Mouse (Mus musculus): ENCODE measurements around the gene Cnga1. TPM values are rescaled to one million over a fixed set of nuclear protein-coding genes. Genes with fewer than 3 reads are reported as not detected.

The Cnga1 gene
- not detected for total RNA-seq (2021)
- polyA plus RNA-seq (2012; rRNA removed): not detected in 2 replicates
- long read RNA-seq: 0 reads

GRCm38 (mm10) chr5:72644175-72644574, at the start of gene Cnga1:
TSS of gene Cnga1 (minus strand) at chr5:72644275.
- no peak for DNase-seq

- DNase-seq: no peak
These were observed 46.4 kb upstream of the Cnga1 start for GRCm38 (mm10) chr5:72690516-72690915.

GRCm38 (mm10) chr5:72689556-72689955, 45.5 kb upstream of the Cnga1 start:
- no peak for DNase-seq

- no peak for DNase-seq
These were observed 37.4 kb upstream of the Cnga1 start for GRCm38 (mm10) chr5:72681451-72681850.

GRCm38 (mm10) chr5:72674994-72675542, 31.0 kb upstream of the Cnga1 start:
- DNase-seq: no peak

- no peak for DNase-seq
These were observed 27.1 kb upstream of the Cnga1 start for GRCm38 (mm10) chr5:72671017-72671699.

- no peak for DNase-seq
These were observed 24.3 kb upstream of the Cnga1 start for GRCm38 (mm10) chr5:72668351-72668750.

GRCm38 (mm10) chr5:72666428-72666827, 22.4 kb upstream of the Cnga1 start:
- no peak for DNase-seq

DNA sequence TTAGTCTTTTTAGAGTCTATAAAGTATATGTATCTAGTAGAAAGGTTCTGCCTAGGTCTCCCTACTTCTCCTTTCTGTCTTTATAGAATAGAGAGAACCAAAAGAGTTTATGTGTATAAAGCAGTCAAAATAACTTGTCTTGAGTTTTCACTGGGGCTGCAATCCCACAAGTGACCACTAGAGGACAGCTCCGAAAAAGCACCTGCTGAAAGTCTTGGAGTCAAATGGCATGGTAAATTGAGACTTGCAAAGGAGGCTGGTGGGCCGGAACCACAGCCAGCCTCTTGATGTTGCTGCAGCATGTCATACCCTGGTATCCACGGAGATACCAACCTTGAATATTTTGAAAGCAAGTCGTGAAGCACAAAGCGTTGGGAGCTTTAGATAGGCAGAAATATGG, 21.2 kb upstream of the Cnga1 start:
- DNase-seq: peak; percentile 13

DNA sequence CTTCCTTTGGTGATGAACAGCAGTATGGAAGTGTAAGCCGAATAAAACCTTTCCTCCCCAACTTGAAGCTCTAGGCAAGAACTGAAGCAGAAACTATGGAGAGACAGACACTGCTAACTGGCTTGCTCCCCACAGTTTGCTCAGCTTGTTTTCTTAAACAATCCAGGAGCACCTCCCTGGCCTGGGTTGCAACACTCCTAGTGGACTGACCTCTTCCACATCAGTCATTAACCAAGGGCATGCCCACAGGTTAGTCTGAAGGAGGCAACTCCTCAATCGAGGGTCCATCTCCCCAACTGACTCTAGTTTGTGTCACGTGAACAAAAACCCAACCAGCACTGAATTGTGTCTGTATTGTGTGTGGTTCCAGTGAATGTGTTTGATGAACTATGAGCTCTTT, 20.8 kb upstream of the Cnga1 start:
- DNase-seq: no peak

- no peak for DNase-seq
These were observed 20.1 kb upstream of the Cnga1 start for GRCm38 (mm10) chr5:72664126-72664525.

- no peak for DNase-seq
These were observed 17.1 kb upstream of the Cnga1 start for GRCm38 (mm10) chr5:72661051-72661781.

GRCm38 (mm10) chr5:72658375-72658774, 14.3 kb upstream of the Cnga1 start:
- DNase-seq: no peak

GRCm38 (mm10) chr5:72656270-72656791, 12.3 kb upstream of the Cnga1 start:
- DNase-seq: no peak

GRCm38 (mm10) chr5:72653068-72653674, 9.1 kb upstream of the Cnga1 start:
- DNase-seq: no peak

- DNase-seq: peak; percentile 63
These were observed 5.1 kb upstream of the Cnga1 start for GRCm38 (mm10) chr5:72648987-72649735.

- peak; percentile 17 for DNase-seq
These were observed 4.0 kb upstream of the Cnga1 start for GRCm38 (mm10) chr5:72647958-72648595.

DNA sequence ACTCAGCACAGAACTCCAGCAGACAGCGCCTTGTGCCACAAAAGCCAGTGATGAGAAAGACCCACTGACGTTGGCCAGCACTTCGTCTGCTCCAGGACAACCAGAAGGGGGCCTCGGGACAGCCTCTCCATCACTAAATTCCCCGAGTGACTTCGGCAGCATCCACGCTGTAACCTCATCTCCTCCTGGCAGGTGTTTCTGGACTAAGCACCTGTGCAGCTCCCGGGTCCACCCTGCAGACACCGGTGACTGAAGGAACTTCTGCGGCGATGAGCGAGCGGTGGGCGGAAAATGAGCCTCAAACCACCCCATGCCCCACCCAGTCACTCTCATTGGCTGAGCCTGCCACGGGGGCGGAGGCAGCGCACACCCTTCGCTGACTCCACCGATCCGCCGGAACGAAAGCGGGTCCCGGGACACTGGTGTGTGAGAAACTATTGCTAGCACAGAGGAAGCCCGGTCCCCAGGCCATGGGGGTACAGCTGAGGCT, 3.4 kb upstream of the Cnga1 start, which contains the start of gene Nipal1:
Gene Nipal1 (plus strand): TSS at position 378 of the 490 bp plus-strand sequence.
- DNase-seq: peak; percentile 84

DNA sequence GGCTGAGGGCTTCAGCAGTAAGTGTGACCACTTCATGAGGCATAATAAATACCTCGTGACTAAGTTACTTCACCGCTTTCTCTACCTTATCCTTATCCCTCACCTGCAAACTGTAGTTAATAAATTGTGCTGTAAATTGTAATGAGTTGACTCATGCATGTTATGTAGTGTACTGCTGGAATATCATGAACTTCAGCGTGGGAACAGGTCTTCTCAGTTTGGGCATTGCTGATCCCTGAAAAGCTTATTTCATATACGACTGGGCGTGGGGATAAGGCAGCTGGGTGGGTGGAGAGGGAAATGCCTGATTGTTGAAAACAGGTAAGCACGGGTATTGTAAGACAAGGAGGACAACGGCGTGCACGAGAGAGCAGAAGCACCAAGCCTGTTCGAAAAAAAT, 2.9 kb upstream of the Cnga1 start:
- DNase-seq: no peak

- DNase-seq: no peak
These were observed 2.1 kb upstream of the Cnga1 start for GRCm38 (mm10) chr5:72646131-72646530.

DNA sequence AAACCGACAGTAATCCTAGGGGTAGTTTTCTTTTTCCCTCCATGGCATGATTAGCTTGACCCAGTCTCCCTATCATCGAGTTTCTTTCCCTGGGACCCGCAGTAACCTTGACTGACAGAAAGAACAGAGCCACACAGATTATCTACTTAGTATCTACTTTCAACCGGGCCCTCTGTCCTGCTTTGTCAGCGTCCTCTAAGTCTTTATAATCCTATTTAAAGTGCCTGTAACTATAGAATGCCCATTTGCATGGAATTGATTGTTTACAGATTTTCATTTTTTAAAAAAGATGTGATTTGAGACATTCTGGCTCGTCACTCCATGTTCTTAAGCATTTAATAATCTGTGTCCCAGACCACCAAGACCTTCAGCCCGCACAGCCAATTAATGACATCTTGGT, 420 bp downstream of the Cnga1 start:
- DNase-seq: no peak

Data from adrenal gland, adult 2 months (tissue).